Mouse (Mus musculus) limb, embryonic 10.5 days (tissue): ENCODE measurements around the gene Cacfd1. TPM values are rescaled to one million over a fixed set of nuclear protein-coding genes. Genes with fewer than 3 reads are reported as not detected.

Experiments used
- DNase-seq: peaks from one replicate; pipeline ENCODE4 v3.0.0-alpha.2; 2017; ENCODE audit warnings: low spot score
- H3K27ac ChIP-seq: fragments of 300-500 bp; sonication (generic); 2 replicates; pipeline ENCODE4 v1.5.1; 2016; ENCODE audit warnings: mild to moderate bottlenecking
- H3K27me3 ChIP-seq: fragments of 300-500 bp; sonication (generic); 2 replicates; pipeline ENCODE4 v1.6.1; 2016; ENCODE audit warnings: low read depth, mild to moderate bottlenecking; ENCODE audit not compliant: poor library complexity, severe bottlenecking
- H3K36me3 ChIP-seq: fragments of 300-500 bp; sonication (generic); 2 replicates; pipeline ENCODE4 v1.6.1; 2016; ENCODE audit warnings: mild to moderate bottlenecking, moderate library complexity
- H3K4me1 ChIP-seq: fragments of 300-500 bp; sonication (generic); 2 replicates; pipeline ENCODE4 v1.6.1; 2016
- H3K4me3 ChIP-seq: fragments of 300-500 bp; sonication (generic); 2 replicates; pipeline ENCODE4 v1.5.1; 2016; ENCODE audit warnings: mild to moderate bottlenecking, moderate library complexity
- H3K9me3 ChIP-seq: fragments of 300-500 bp; sonication (generic); replicated peaks from 2 replicates; pipeline ENCODE4 v1.6.1; 2016; ENCODE audit warnings: mild to moderate bottlenecking
- WGBS: fragments of 180-500 bp; shearing (Covaris S2); methylation state at CpG from one replicate; pipeline ENCODE4 v1.1.7; 2016; 5-methylcytosine and 5-hydroxymethylcytosine counted together
- polyA plus RNA-seq: library from polyadenylated mRNA; unstranded; fragments of >200 nt; fragmentation: Nextera tagmentation; extraction: Ambion mirVana; gene quantifications from 2 replicates; pipeline ENCODE4 v1.2.1, GENCODE M21; 2016

The Cacfd1 gene
- polyA plus RNA-seq, 1 experiment from 2014 or later: 109 TPM

- Histone ChIP-seq H3K36me3 (no peaks in the 10 kb centered on the region), H3K4me1 (peaks cover 40% of the 10 kb centered on the region), H3K4me3 (no peak overlapping the region), H3K27ac (0 out of 2 replicates have a peak overlapping the region, but pooled peaks have one; percentile 38), H3K27me3 (no peaks in the 10 kb centered on the region), H3K9me3 (no peaks in the 10 kb centered on the region)
- WGBS: 79% methylated on average over 9 of the region's 9 CpGs
- DNase-seq: no peak
Observed at GRCm38 (mm10) chr2:27059187-27059586, 49.5 kb downstream of the Cacfd1 start.

- Histone ChIP-seq H3K27me3 (no peaks in the 10 kb centered on the region), H3K27ac (0 out of 2 replicates have a peak overlapping the region, but pooled peaks have one; percentile 19), H3K4me1 (peaks cover 21% of the 10 kb centered on the region), H3K9me3 (no peaks in the 10 kb centered on the region), H3K36me3 (no peaks in the 10 kb centered on the region), H3K4me3 (no peak overlapping the region)
- DNase-seq: no peak
- 91% methylated on average over 2 of the region's 2 CpGs for WGBS
Observed at GRCm38 (mm10) chr2:27067124-27067523, 57.4 kb downstream of the Cacfd1 start.

- WGBS: 45% methylated on average over 2 of the region's 2 CpGs
Observed at GRCm38 (mm10) chr2:27067996-27068395, 58.3 kb downstream of the Cacfd1 start.

GRCm38 (mm10) chr2:27069646-27070045 lies 59.9 kb downstream of the Cacfd1 start:
- H3K4me1 ChIP-seq: peaks cover 43% of the 10 kb centered on the region
- 69% methylated on average over 3 of the region's 3 CpGs for WGBS
- no peaks in the 10 kb centered on the region for H3K36me3 ChIP-seq
- no peaks in the 10 kb centered on the region for H3K9me3 ChIP-seq
- no peaks in the 10 kb centered on the region for H3K27me3 ChIP-seq
- no peak overlapping the region; the same call in 1 of the 2 replicates for H3K27ac ChIP-seq
- DNase-seq: no peak
- H3K4me3 ChIP-seq: no peak overlapping the region

More at GRCm38 (mm10) chr2:27067996-27068395, 58.3 kb downstream of the Cacfd1 start:
- Histone ChIP-seq H3K27me3 (no peaks in the 10 kb centered on the region), H3K9me3 (no peaks in the 10 kb centered on the region), H3K27ac (peak overlapping the region; percentile 25; the same call in 1 of the 2 replicates), H3K4me1 (peaks cover 28% of the 10 kb centered on the region), H3K4me3 (no peak overlapping the region), H3K36me3 (no peaks in the 10 kb centered on the region)
- DNase-seq: no peak

- no peaks in the 10 kb centered on the region for H3K9me3 ChIP-seq
- no peak overlapping the region for H3K4me3 ChIP-seq
- peaks cover 50% of the 10 kb centered on the region for H3K4me1 ChIP-seq
- no peaks in the 10 kb centered on the region for H3K36me3 ChIP-seq
- no peak overlapping the region for H3K27ac ChIP-seq
- WGBS: 82% methylated on average over 2 of the region's 2 CpGs
- no peak for DNase-seq
- no peaks in the 10 kb centered on the region for H3K27me3 ChIP-seq
Observed at GRCm38 (mm10) chr2:27070247-27070813, 60.6 kb downstream of the Cacfd1 start.

Other genes with a start within 250 kb of the Cacfd1 start
- not detected in 2 replicates for gene Abo, start 144.9 kb upstream of the Cacfd1 start, polyA plus RNA-seq
- gene Surf6, start 107.0 kb upstream of the Cacfd1 start, polyA plus RNA-seq: 42.1 and 43.0 TPM in 2 replicates
- gene Med22, start 99.2 kb upstream of the Cacfd1 start, polyA plus RNA-seq: 79.3 and 82.8 TPM in 2 replicates
- 702 and 807 TPM in 2 replicates for gene Rpl7a, start 99.2 kb upstream of the Cacfd1 start, polyA plus RNA-seq
- gene Surf2, start 93.6 kb upstream of the Cacfd1 start, polyA plus RNA-seq: 50.6 and 60.5 TPM in 2 replicates
- gene Surf1, start 93.4 kb upstream of the Cacfd1 start, polyA plus RNA-seq: 44.0 and 50.3 TPM in 2 replicates
- gene Surf4, start 76.0 kb upstream of the Cacfd1 start, polyA plus RNA-seq: 171 and 192 TPM in 2 replicates
- 0.06 TPM in 1 of 2 replicates, not detected in the other for gene Stkld1, start 75.9 kb upstream of the Cacfd1 start, polyA plus RNA-seq
- gene Rexo4, start 45.5 kb upstream of the Cacfd1 start, polyA plus RNA-seq: 59.4 and 61.0 TPM in 2 replicates
- gene Adamts13, start 36.5 kb upstream of the Cacfd1 start, polyA plus RNA-seq: 0.04 TPM in 1 of 2 replicates, not detected in the other
- gene Slc2a6, start 18.1 kb downstream of the Cacfd1 start, polyA plus RNA-seq: 0.49 and 0.91 TPM in 2 replicates
- gene Mymk, start 62.3 kb downstream of the Cacfd1 start, polyA plus RNA-seq: 0.16 and 1.5 TPM in 2 replicates
- 3.5 and 9.1 TPM in 2 replicates for gene Adamtsl2, start 69.5 kb downstream of the Cacfd1 start, polyA plus RNA-seq
- 0.48 and 0.79 TPM in 2 replicates for gene Fam163b, start 132.6 kb downstream of the Cacfd1 start, polyA plus RNA-seq
- not detected in 2 replicates for gene Dbh, start 155.3 kb downstream of the Cacfd1 start, polyA plus RNA-seq
- 2.5 and 3.1 TPM in 2 replicates for gene Sardh, start 238.4 kb downstream of the Cacfd1 start, polyA plus RNA-seq